Comparison of ENCODE assay signal across 8 mouse cellular contexts in genomic region chr3:131491361-131491925, GRCm38 (mm10). TPM values are rescaled to one million over a fixed set of nuclear protein-coding genes. Genes with fewer than 3 reads are reported as not detected.
A peak's percentile ranks its signal among the peaks of the same experiment; 100 is the strongest.
DNase-seq lines count a peak whose midpoint lies in the region; TF ChIP-seq lines count a peak whose summit lies in the region.

Gene Sgms2, minus strand, starts transcription at chr3:131491411.

- no peaks in the 10 kb centered on the region for H3K36me3 ChIP-seq in heart, adult 2 months (ENCODE audit: control insufficient read depth, insufficient read depth, low read length)
- no peaks in the 10 kb centered on the region for H3K36me3 ChIP-seq in hindbrain, embryonic 10.5 days
- H3K36me3 ChIP-seq in midbrain, embryonic 10.5 days = no peaks in the 10 kb centered on the region

- TF ChIP-seq POLR2A in heart, adult 2 months (IDR thresholded peaks at IDR 0.05; ENCODE audit: insufficient read depth, low read depth, low read length) = no peak

- intact Hi-C loops in heart, adult 2 months (cut with DNase I) = no loop called here

- WGBS in heart, adult 2 months = 88% methylated on average over 2 of the region's 2 CpGs
- 86% methylated on average over 2 of the region's 2 CpGs for WGBS in hindbrain, embryonic 10.5 days
- WGBS in midbrain, embryonic 10.5 days = 85% methylated on average over 2 of the region's 2 CpGs

- peak within 1 kb of the TSS; percentile 73 for H3K27ac ChIP-seq in heart, adult 2 months
- H3K27ac ChIP-seq in hindbrain, embryonic 10.5 days = peak within 1 kb of the TSS; percentile 84
- peak within 1 kb of the TSS; percentile 86 for H3K27ac ChIP-seq in midbrain, embryonic 10.5 days (replicated peaks)

- H3K4me3 ChIP-seq in heart, adult 2 months = peak within 1 kb of the TSS; percentile 83
- H3K4me3 ChIP-seq in hindbrain, embryonic 10.5 days = peak within 1 kb of the TSS; percentile 75
- H3K4me3 ChIP-seq in midbrain, embryonic 10.5 days = peak within 1 kb of the TSS; percentile 83

- H3K9me3 ChIP-seq in hindbrain, embryonic 10.5 days = no peaks in the 10 kb centered on the region
- H3K9me3 ChIP-seq in midbrain, embryonic 10.5 days (replicated peaks) = no peaks in the 10 kb centered on the region

- peak within 1 kb of the TSS; percentile 88 for H3K9ac ChIP-seq in heart, adult 2 months (ENCODE audit: low read depth, low read length)

- peaks cover 4% of the 10 kb centered on the region for H3K4me1 ChIP-seq in heart, adult 2 months (ENCODE audit: control insufficient read depth, insufficient read depth, low read length)
- H3K4me1 ChIP-seq in hindbrain, embryonic 10.5 days (replicated peaks) = peaks cover 18% of the 10 kb centered on the region
- peaks cover 21% of the 10 kb centered on the region for H3K4me1 ChIP-seq in midbrain, embryonic 10.5 days

- peaks cover 4% of the 10 kb centered on the region; the same call in 1 of the 2 replicates for H3K27me3 ChIP-seq in heart, adult 2 months (ENCODE audit: control insufficient read depth, insufficient read depth, low read length)
- peaks cover 81% of the 10 kb centered on the region for H3K27me3 ChIP-seq in hindbrain, embryonic 10.5 days (ENCODE audit: insufficient read depth, poor library complexity, severe bottlenecking)
- peaks cover 77% of the 10 kb centered on the region for H3K27me3 ChIP-seq in midbrain, embryonic 10.5 days (ENCODE audit: low read depth, poor library complexity, severe bottlenecking)

- TF ChIP-seq EP300 in heart, adult 2 months (IDR thresholded peaks at IDR 0.05; ENCODE audit: insufficient read depth, low read depth, low read length) = no peak

- DNase-seq in heart, adult 2 months = no peak
- no peak for DNase-seq in heart, adult 9 months (ENCODE audit: low spot score in 2 of 2)
- peak; percentile 77 for DNase-seq in NIH3T3 (ENCODE audit: low read depth)
- DNase-seq in hindbrain, embryonic 10.5 days (ENCODE audit: low spot score) = no peak
- no peak for DNase-seq in midbrain, embryonic 10.5 days (ENCODE audit: low spot score)
- DNase-seq in B cell, adult 2 months = no peak
- DNase-seq in left cerebral cortex, adult 11 months (ENCODE audit: low spot score) = no peak
- DNase-seq in adrenal gland, adult 18-20 months (ENCODE audit: low spot score in 2 of 2) = no peak

- TF ChIP-seq CTCF in heart, adult 2 months (IDR thresholded peaks at IDR 0.05) = no peak

- H3K79me2 ChIP-seq in heart, adult 2 months (replicated peaks; ENCODE audit: control insufficient read depth, insufficient read depth, low read length) = no peaks in the 10 kb centered on the region

RNA-seq across cellular contexts. Expression of gene Sgms2, which starts in this region (rescaled TPM):
- total RNA-seq in heart, adult 2 months (2021) = 1 to 10 TPM; 1.4 to 2.5 TPM
- polyA plus RNA-seq in heart, adult 2 months (2012; rRNA removed) = 0.92 and 0.97 TPM in 2 replicates
- polyA plus RNA-seq in hindbrain, embryonic 10.5 days (2016; fragmentation: Nextera tagmentation; extraction: Ambion mirVana) = 0.47 and 2.7 TPM in 2 replicates
- polyA plus RNA-seq in midbrain, embryonic 10.5 days (2016; fragmentation: Nextera tagmentation; extraction: Ambion mirVana) = 0.48 and 0.59 TPM in 2 replicates
- 1 to 10 TPM; 3.9 to 6.6 TPM for total RNA-seq in adrenal gland, adult 18-20 months (2021)
